Mouse (Mus musculus) liver, embryonic 14.5 days (tissue): ENCODE results near the gene Hectd2.

Experiments used
- CTCF ChIP-seq: IDR thresholded peaks from 2 replicates; pipeline ENCODE4 v1.5.1; 2016; ENCODE audit warnings: antibody characterized with exemption, low read depth, control low read depth
- EP300 ChIP-seq: IDR thresholded peaks from 2 replicates; pipeline ENCODE4 v1.6.1; 2016; ENCODE audit warnings: antibody characterized with exemption, low read depth

DNA sequence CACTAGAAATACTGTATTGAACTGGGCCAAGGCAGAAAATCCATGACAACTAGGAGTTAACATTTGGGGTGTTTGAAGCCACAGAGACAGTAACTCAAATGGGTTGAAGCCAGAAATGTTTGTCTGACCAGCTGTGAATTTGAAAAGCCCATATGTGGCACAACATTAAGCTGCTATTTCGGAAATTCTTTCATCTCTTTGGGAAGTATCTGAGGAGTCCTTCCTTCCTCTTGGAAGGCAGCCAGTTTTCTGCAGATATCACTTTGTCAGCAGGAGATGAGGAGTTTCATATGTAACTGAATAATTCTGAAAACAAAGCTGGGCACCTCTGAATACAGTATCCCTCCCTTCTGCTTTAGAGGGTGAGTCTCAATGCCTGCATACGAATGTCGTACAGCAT lies 86.7 kb downstream of the Hectd2 start:
- TF ChIP-seq CTCF (no peak), EP300 (no peak)
